Mouse (Mus musculus) midbrain, embryonic 12.5 days (tissue): ENCODE measurements at regions not wholly inside any gene's neighbourhood (a gene's known extent, or its start where the extent isn't known, plus 50 kb on each side); places are given as distances from the start of the nearest gene placed in this dataset.

Source experiments
- ATAC-seq: fragments of 200-750 bp; cut with Nextera tagmentation; 2 replicates; pipeline ENCODE4 v1.8.0; 2017; ENCODE audit warnings: low read depth, moderate TSS enrichment, moderate library complexity; ENCODE audit not compliant: low FRiP score
- H3K27ac ChIP-seq: fragments of 300-500 bp; sonication (generic); replicated peaks from 2 replicates; pipeline ENCODE4 v1.5.1; 2016; ENCODE audit warnings: mild to moderate bottlenecking
- H3K27me3 ChIP-seq: fragments of 300-500 bp; sonication (generic); 2 replicates; pipeline ENCODE4 v1.6.1; 2016; ENCODE audit warnings: mild to moderate bottlenecking
- H3K36me3 ChIP-seq: fragments of 300-500 bp; sonication (generic); 2 replicates; pipeline ENCODE4 v1.6.1; 2016
- H3K4me1 ChIP-seq: fragments of 300-500 bp; sonication (generic); 2 replicates; pipeline ENCODE4 v1.6.1; 2016
- H3K4me2 ChIP-seq: fragments of 300-500 bp; sonication (generic); replicated peaks from 2 replicates; pipeline ENCODE4 v1.6.1; 2016; ENCODE audit warnings: mild to moderate bottlenecking, moderate library complexity
- H3K4me3 ChIP-seq: fragments of 300-500 bp; sonication (generic); 2 replicates; pipeline ENCODE4 v1.5.1; 2016; ENCODE audit warnings: mild to moderate bottlenecking
- H3K9ac ChIP-seq: fragments of 300-500 bp; sonication (generic); replicated peaks from 2 replicates; pipeline ENCODE4 v1.6.1; 2016; ENCODE audit warnings: mild to moderate bottlenecking, moderate library complexity
- H3K9me3 ChIP-seq: fragments of 300-500 bp; sonication (generic); 2 replicates; pipeline ENCODE4 v1.6.1; 2016; ENCODE audit warnings: mild to moderate bottlenecking
- WGBS: fragments of 180-500 bp; shearing (Covaris S2); methylation state at CpG from one replicate; pipeline ENCODE4 v1.1.7; 2016; 5-methylcytosine and 5-hydroxymethylcytosine counted together

DNA sequence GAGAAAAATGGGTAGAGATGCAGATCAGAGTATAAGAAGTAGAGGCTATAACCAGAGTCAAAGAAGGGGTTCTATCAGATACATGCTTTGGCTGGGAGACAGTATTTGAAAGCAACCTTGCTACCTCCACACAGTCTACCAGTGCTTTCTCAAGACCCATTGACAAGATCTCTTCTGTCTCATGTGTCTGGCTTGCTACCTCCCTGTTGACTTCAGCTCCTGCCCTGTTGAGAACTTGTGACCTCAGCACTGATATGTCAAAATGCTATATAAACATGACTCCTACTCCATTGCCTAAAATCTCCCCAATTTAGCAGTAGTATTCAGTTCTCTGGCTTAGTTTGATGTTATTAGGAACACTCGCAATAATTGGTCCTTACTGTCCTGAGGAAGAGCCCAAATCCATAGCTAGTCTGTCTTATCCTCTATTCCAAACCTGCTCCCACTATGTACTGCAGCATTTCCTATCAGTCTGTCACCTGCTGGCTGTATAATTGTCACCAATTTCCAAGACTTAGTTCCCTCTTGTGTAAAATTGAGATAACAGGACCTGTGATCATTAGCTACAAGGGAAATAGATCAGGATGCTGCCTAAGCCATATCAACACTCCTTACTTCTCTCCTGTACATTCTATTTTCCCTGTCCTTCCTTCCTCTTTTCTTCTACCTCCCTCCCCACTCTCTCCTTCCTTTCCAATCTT is 224.9 kb downstream of the Fam49a start:
- H3K4me3 ChIP-seq: no peak overlapping the region
- H3K27me3 ChIP-seq: no peaks in the 10 kb centered on the region
- no peaks in the 10 kb centered on the region for H3K36me3 ChIP-seq
- H3K9ac ChIP-seq: no peak overlapping the region
- H3K27ac ChIP-seq: no peak overlapping the region
- WGBS: 88% methylated on average over 1 of the region's 1 CpGs
- no peaks in the 10 kb centered on the region for H3K4me1 ChIP-seq
- no peak overlapping the region for H3K4me2 ChIP-seq
- H3K9me3 ChIP-seq: no peaks in the 10 kb centered on the region
- no peak for ATAC-seq

DNA sequence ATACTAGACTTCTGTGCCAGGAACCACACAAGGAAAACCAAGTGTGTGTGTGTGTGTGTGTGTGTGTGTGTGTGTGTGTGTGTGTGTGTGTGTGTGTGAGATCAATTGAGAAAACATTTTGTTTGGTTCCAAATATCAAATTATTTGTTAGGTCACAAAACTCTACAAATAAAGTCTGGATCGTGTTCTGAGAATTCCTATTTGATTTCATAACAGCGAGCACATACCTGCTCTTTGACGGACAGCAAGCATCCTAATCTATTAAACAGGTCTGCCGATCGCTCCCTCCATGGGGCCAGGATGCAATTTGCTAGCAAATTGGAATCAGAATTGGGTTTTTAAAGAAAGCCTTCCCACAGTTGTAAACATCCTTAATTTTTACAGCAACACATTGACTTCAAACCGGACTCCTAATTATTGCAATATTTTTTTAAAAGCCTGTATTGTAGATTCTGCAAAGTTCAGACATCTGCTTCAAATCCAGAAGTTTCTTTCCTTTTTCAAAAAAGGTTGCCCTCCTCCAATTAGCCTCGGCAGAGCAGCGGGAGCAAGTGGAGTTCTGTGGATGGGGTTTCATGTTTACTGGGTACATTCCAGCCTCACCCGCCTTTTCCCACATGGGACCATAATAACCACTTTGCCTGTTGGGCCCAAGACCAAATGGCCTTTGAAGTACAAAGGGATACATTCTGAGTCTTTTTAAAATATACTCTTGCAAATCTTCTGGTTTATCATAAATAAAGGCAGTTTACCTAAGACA is 223.2 kb downstream of the Fam49a start:
- no peaks in the 10 kb centered on the region for H3K36me3 ChIP-seq
- ATAC-seq: no peak

DNA sequence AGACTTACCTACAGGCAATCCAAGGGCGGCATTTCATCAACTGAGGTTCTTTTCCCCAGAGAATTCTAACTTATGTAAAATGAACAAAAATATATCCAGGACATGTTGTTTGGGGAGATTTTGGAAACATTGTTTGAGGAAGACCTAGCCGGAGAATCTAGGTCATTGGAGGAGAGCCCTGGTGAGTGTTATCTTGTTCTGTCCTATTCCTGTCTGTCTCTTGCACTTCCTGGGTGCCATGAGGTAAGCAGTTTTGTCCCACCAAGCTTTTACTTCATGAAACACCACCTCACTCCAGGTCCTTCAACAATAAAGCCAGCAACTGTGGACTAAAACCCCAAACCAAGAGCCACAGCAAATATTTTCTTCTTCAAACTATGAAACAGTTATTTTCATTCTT is 218.5 kb downstream of the Fam49a start:
- no peaks in the 10 kb centered on the region for H3K27me3 ChIP-seq
- H3K4me3 ChIP-seq: no peak overlapping the region
- no peaks in the 10 kb centered on the region for H3K4me1 ChIP-seq
- no peak for ATAC-seq
- H3K4me2 ChIP-seq: no peak overlapping the region
- no peaks in the 10 kb centered on the region for H3K36me3 ChIP-seq
- no peak overlapping the region for H3K9ac ChIP-seq
- no peak overlapping the region for H3K27ac ChIP-seq
- 85% methylated on average over 2 of the region's 2 CpGs for WGBS
- no peaks in the 10 kb centered on the region for H3K9me3 ChIP-seq

More for the DNA sequence above, 223.2 kb downstream of the Fam49a start:
- H3K27ac ChIP-seq: no peak overlapping the region
- no peak overlapping the region for H3K4me3 ChIP-seq
- no peaks in the 10 kb centered on the region for H3K9me3 ChIP-seq
- 84% methylated on average over 9 of the region's 9 CpGs for WGBS
- H3K27me3 ChIP-seq: no peaks in the 10 kb centered on the region
- no peak overlapping the region for H3K9ac ChIP-seq
- no peaks in the 10 kb centered on the region for H3K4me1 ChIP-seq
- no peak overlapping the region for H3K4me2 ChIP-seq

GRCm38 (mm10) chr12:12452086-12452485 is 190.1 kb downstream of the Fam49a start:
- Histone ChIP-seq H3K9ac (no peak overlapping the region), H3K9me3 (no peaks in the 10 kb centered on the region), H3K4me1 (no peaks in the 10 kb centered on the region), H3K4me3 (no peak overlapping the region), H3K27me3 (no peaks in the 10 kb centered on the region), H3K27ac (no peak overlapping the region), H3K4me2 (no peak overlapping the region), H3K36me3 (no peaks in the 10 kb centered on the region)
- no peak for ATAC-seq
- WGBS: 78% methylated on average over 2 of the region's 2 CpGs

- no peaks in the 10 kb centered on the region; the same call in 1 of the 2 replicates for H3K4me1 ChIP-seq
- H3K9me3 ChIP-seq: no peaks in the 10 kb centered on the region
- H3K4me3 ChIP-seq: no peak overlapping the region
- 34% methylated on average over 2 of the region's 2 CpGs for WGBS
- H3K36me3 ChIP-seq: no peaks in the 10 kb centered on the region
- ATAC-seq: no peak
- H3K27ac ChIP-seq: no peak overlapping the region
- no peak overlapping the region for H3K4me2 ChIP-seq
- H3K27me3 ChIP-seq: no peaks in the 10 kb centered on the region
- H3K9ac ChIP-seq: no peak overlapping the region
Observed at GRCm38 (mm10) chr12:12446768-12447167, 184.8 kb downstream of the Fam49a start.

- Histone ChIP-seq H3K27ac (no peak overlapping the region), H3K9ac (no peak overlapping the region), H3K4me2 (no peak overlapping the region), H3K4me3 (no peak overlapping the region), H3K4me1 (no peaks in the 10 kb centered on the region; the same call in 1 of the 2 replicates), H3K36me3 (no peaks in the 10 kb centered on the region), H3K27me3 (no peaks in the 10 kb centered on the region), H3K9me3 (no peaks in the 10 kb centered on the region)
- WGBS: 75% methylated on average over 3 of the region's 3 CpGs
- ATAC-seq: no peak
Observed at GRCm38 (mm10) chr12:12446281-12446680, 184.3 kb downstream of the Fam49a start.

DNA sequence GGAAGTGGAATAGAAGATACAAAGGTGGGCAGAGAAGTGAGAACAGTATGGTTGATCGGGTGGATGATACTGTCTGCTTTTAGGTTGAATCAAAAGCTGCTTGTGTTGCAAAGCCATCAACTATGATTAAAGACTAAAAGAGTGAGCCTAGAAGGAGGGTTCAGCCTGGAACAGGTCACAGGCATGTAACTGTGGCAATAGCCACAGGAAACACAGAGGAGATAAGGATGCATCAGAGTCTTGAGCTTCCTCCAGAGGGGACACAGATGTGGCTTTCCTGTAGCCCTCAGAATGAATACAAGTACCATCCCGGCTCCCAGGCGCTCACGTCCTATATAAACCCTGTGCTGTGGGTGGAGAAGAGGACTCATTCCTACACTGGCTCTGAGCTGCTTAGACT is 180.9 kb downstream of the Fam49a start:
- Histone ChIP-seq H3K27me3 (no peaks in the 10 kb centered on the region), H3K4me1 (no peaks in the 10 kb centered on the region; the same call in 1 of the 2 replicates), H3K4me3 (no peak overlapping the region), H3K27ac (no peak overlapping the region), H3K4me2 (no peak overlapping the region), H3K36me3 (no peaks in the 10 kb centered on the region), H3K9me3 (no peaks in the 10 kb centered on the region), H3K9ac (no peak overlapping the region)
- 88% methylated on average over 4 of the region's 4 CpGs for WGBS
- no peak for ATAC-seq

GRCm38 (mm10) chr12:12436379-12436778 is 174.4 kb downstream of the Fam49a start:
- Histone ChIP-seq H3K27me3 (no peaks in the 10 kb centered on the region), H3K4me2 (no peak overlapping the region), H3K4me3 (no peak overlapping the region), H3K27ac (no peak overlapping the region), H3K4me1 (no peaks in the 10 kb centered on the region), H3K9ac (no peak overlapping the region), H3K9me3 (no peaks in the 10 kb centered on the region), H3K36me3 (no peaks in the 10 kb centered on the region)
- WGBS: 93% methylated on average over 1 of the region's 1 CpGs
- ATAC-seq: no peak

GRCm38 (mm10) chr12:12432597-12432996 is 170.7 kb downstream of the Fam49a start:
- no peak overlapping the region for H3K4me3 ChIP-seq
- no peak overlapping the region for H3K4me2 ChIP-seq
- no peak for ATAC-seq
- no peaks in the 10 kb centered on the region for H3K36me3 ChIP-seq
- H3K27me3 ChIP-seq: no peaks in the 10 kb centered on the region
- H3K9ac ChIP-seq: no peak overlapping the region
- 51% methylated on average over 1 of the region's 1 CpGs for WGBS
- H3K4me1 ChIP-seq: no peaks in the 10 kb centered on the region
- H3K27ac ChIP-seq: no peak overlapping the region
- no peaks in the 10 kb centered on the region for H3K9me3 ChIP-seq
